Mouse (Mus musculus) embryonic facial prominence, embryonic 10.5 days (tissue): ENCODE measurements around the gene Tspan14. TPM values are rescaled to one million over a fixed set of nuclear protein-coding genes. Genes with fewer than 3 reads are reported as not detected.

Experiments used
- DNase-seq: peaks from one replicate; pipeline ENCODE4 v3.0.0-alpha.2; 2017; ENCODE audit warnings: low spot score
- H3K27ac ChIP-seq: fragments of 300-500 bp; sonication (generic); replicated peaks from 2 replicates; pipeline ENCODE4 v1.5.1; 2016; ENCODE audit warnings: mild to moderate bottlenecking
- H3K27me3 ChIP-seq: fragments of 300-500 bp; sonication (generic); replicated peaks from 2 replicates; pipeline ENCODE4 v1.6.1; 2016; ENCODE audit warnings: low read depth, mild to moderate bottlenecking; ENCODE audit not compliant: poor library complexity, severe bottlenecking
- H3K36me3 ChIP-seq: fragments of 300-500 bp; sonication (generic); replicated peaks from 2 replicates; pipeline ENCODE4 v1.6.1; 2016; ENCODE audit warnings: mild to moderate bottlenecking, moderate library complexity
- H3K4me1 ChIP-seq: fragments of 300-500 bp; sonication (generic); 2 replicates; pipeline ENCODE4 v1.6.1; 2016
- H3K4me3 ChIP-seq: fragments of 300-500 bp; sonication (generic); 2 replicates; pipeline ENCODE4 v1.5.1; 2016; ENCODE audit warnings: mild to moderate bottlenecking, moderate library complexity
- H3K9me3 ChIP-seq: fragments of 300-500 bp; sonication (generic); 2 replicates; pipeline ENCODE4 v1.6.1; 2016; ENCODE audit warnings: mild to moderate bottlenecking
- WGBS: fragments of 180-500 bp; shearing (Covaris S2); methylation state at CpG from one replicate; pipeline ENCODE4 v1.1.7; 2016; 5-methylcytosine and 5-hydroxymethylcytosine counted together
- polyA plus RNA-seq: library from polyadenylated mRNA; unstranded; fragments of >200 nt; fragmentation: Nextera tagmentation; extraction: Ambion mirVana; gene quantifications from 2 replicates; pipeline ENCODE4 v1.2.1, GENCODE M21; 2016

The Tspan14 gene
- polyA plus RNA-seq, 1 experiment from 2014 or later, result 88.1 TPM

GRCm38 (mm10) chr14:40957607-40958006 lies 9.0 kb downstream of the Tspan14 start:
- no peak for DNase-seq
- Histone ChIP-seq H3K36me3 (no peaks in the 10 kb centered on the region), H3K4me3 (peak overlapping the region; percentile 23; the same call in 1 of the 2 replicates), H3K27ac (peak overlapping the region; percentile 81), H3K9me3 (no peaks in the 10 kb centered on the region), H3K4me1 (peaks cover 89% of the 10 kb centered on the region), H3K27me3 (no peaks in the 10 kb centered on the region)
- 40% methylated on average over 3 of the region's 3 CpGs for WGBS

- peak; percentile 82 for DNase-seq
- Histone ChIP-seq H3K9me3 (no peaks in the 10 kb centered on the region), H3K27me3 (no peaks in the 10 kb centered on the region), H3K36me3 (0 out of 2 replicates have a peak, but pooled peaks cover 5% of the 10 kb centered on the region), H3K27ac (peak overlapping the region; percentile 92), H3K4me1 (peaks cover 90% of the 10 kb centered on the region), H3K4me3 (peak overlapping the region; percentile 40)
- WGBS, result 20% methylated on average over 13 of the region's 13 CpGs
Observed at GRCm38 (mm10) chr14:40956252-40957146, 10.1 kb downstream of the Tspan14 start.

GRCm38 (mm10) chr14:40955596-40956251 lies 10.9 kb downstream of the Tspan14 start:
- Histone ChIP-seq H3K36me3 (0 out of 2 replicates have a peak, but pooled peaks cover 7% of the 10 kb centered on the region), H3K27me3 (no peaks in the 10 kb centered on the region), H3K4me3 (peak overlapping the region; percentile 40), H3K9me3 (no peaks in the 10 kb centered on the region), H3K4me1 (peaks cover 92% of the 10 kb centered on the region), H3K27ac (peak overlapping the region; percentile 92)
- WGBS, result 10% methylated on average over 10 of the region's 10 CpGs
- no peak for DNase-seq

- H3K27ac ChIP-seq, result peak overlapping the region; percentile 92
- no peaks in the 10 kb centered on the region for H3K27me3 ChIP-seq
- H3K9me3 ChIP-seq, result no peaks in the 10 kb centered on the region
- WGBS, result 81% methylated on average over 1 of the region's 1 CpGs
- H3K4me3 ChIP-seq, result 0 out of 2 replicates have a peak overlapping the region, but pooled peaks have one; percentile 40
- no peak for DNase-seq
- peaks cover 94% of the 10 kb centered on the region for H3K4me1 ChIP-seq
- 0 out of 2 replicates have a peak, but pooled peaks cover 7% of the 10 kb centered on the region for H3K36me3 ChIP-seq
Observed at GRCm38 (mm10) chr14:40955146-40955545, 11.5 kb downstream of the Tspan14 start.

- Histone ChIP-seq H3K27ac (peak overlapping the region; percentile 73), H3K36me3 (peaks cover 15% of the 10 kb centered on the region), H3K4me1 (peaks cover 94% of the 10 kb centered on the region), H3K4me3 (no peak overlapping the region), H3K9me3 (no peaks in the 10 kb centered on the region), H3K27me3 (no peaks in the 10 kb centered on the region)
- DNase-seq, result no peak
- WGBS, result 65% methylated on average over 5 of the region's 5 CpGs
Observed at GRCm38 (mm10) chr14:40953381-40953780, 13.2 kb downstream of the Tspan14 start.

GRCm38 (mm10) chr14:40952715-40953114 lies 13.9 kb downstream of the Tspan14 start:
- H3K4me3 ChIP-seq, result 0 out of 2 replicates have a peak overlapping the region, but pooled peaks have one; percentile 18

GRCm38 (mm10) chr14:40952301-40952700 lies 14.3 kb downstream of the Tspan14 start:
- Histone ChIP-seq H3K4me1 (peaks cover 94% of the 10 kb centered on the region), H3K27ac (peak overlapping the region; percentile 51)
- WGBS, result 69% methylated on average over 3 of the region's 3 CpGs

More at GRCm38 (mm10) chr14:40952715-40953114, 13.9 kb downstream of the Tspan14 start:
- H3K9me3 ChIP-seq, result no peaks in the 10 kb centered on the region
- peaks cover 94% of the 10 kb centered on the region for H3K4me1 ChIP-seq
- H3K36me3 ChIP-seq, result peaks cover 21% of the 10 kb centered on the region
- no peaks in the 10 kb centered on the region for H3K27me3 ChIP-seq
- DNase-seq, result peak; percentile 82
- peak overlapping the region; percentile 73 for H3K27ac ChIP-seq
- 23% methylated on average over 2 of the region's 2 CpGs for WGBS

GRCm38 (mm10) chr14:40949730-40950614 lies 16.6 kb downstream of the Tspan14 start:
- peak overlapping the region; percentile 44; the same call in 1 of the 2 replicates for H3K27ac ChIP-seq
- peaks cover 71% of the 10 kb centered on the region for H3K4me1 ChIP-seq
- no peak overlapping the region for H3K4me3 ChIP-seq
- WGBS, result 81% methylated on average over 7 of the region's 7 CpGs
- peaks cover 41% of the 10 kb centered on the region for H3K36me3 ChIP-seq
- DNase-seq, result no peak
- H3K27me3 ChIP-seq, result no peaks in the 10 kb centered on the region
- H3K9me3 ChIP-seq, result no peaks in the 10 kb centered on the region

More at GRCm38 (mm10) chr14:40952301-40952700, 14.3 kb downstream of the Tspan14 start:
- no peaks in the 10 kb centered on the region for H3K27me3 ChIP-seq
- H3K4me3 ChIP-seq, result no peak overlapping the region
- no peaks in the 10 kb centered on the region for H3K9me3 ChIP-seq
- peaks cover 25% of the 10 kb centered on the region for H3K36me3 ChIP-seq
- DNase-seq, result no peak

GRCm38 (mm10) chr14:40949047-40949446 lies 17.6 kb downstream of the Tspan14 start:
- Histone ChIP-seq H3K27ac (peak overlapping the region; percentile 68), H3K27me3 (no peaks in the 10 kb centered on the region), H3K4me3 (no peak overlapping the region), H3K9me3 (no peaks in the 10 kb centered on the region), H3K36me3 (peaks cover 45% of the 10 kb centered on the region), H3K4me1 (peaks cover 61% of the 10 kb centered on the region)
- 52% methylated on average over 3 of the region's 3 CpGs for WGBS
- DNase-seq, result no peak

- no peak for DNase-seq
- H3K9me3 ChIP-seq, result no peaks in the 10 kb centered on the region
- H3K27ac ChIP-seq, result peak overlapping the region; percentile 68; the same call in 1 of the 2 replicates
- H3K27me3 ChIP-seq, result no peaks in the 10 kb centered on the region
- no peak overlapping the region for H3K4me3 ChIP-seq
- WGBS, result 85% methylated on average over 5 of the region's 5 CpGs
- peaks cover 45% of the 10 kb centered on the region for H3K36me3 ChIP-seq
- peaks cover 56% of the 10 kb centered on the region for H3K4me1 ChIP-seq
Observed at GRCm38 (mm10) chr14:40948522-40948921, 18.1 kb downstream of the Tspan14 start.

GRCm38 (mm10) chr14:40947431-40948394 lies 18.9 kb downstream of the Tspan14 start:
- WGBS, result 70% methylated on average over 14 of the region's 14 CpGs
- Histone ChIP-seq H3K9me3 (no peaks in the 10 kb centered on the region), H3K4me3 (no peak overlapping the region), H3K36me3 (peaks cover 45% of the 10 kb centered on the region), H3K27ac (peak overlapping the region; percentile 63), H3K4me1 (peaks cover 48% of the 10 kb centered on the region), H3K27me3 (no peaks in the 10 kb centered on the region)
- peak; percentile 36 for DNase-seq
